Mouse (Mus musculus): ENCODE measurements around the gene Pepd.

GRCm38 (mm10) chr7:34930263-34930757 lies 18.1 kb downstream of the Pepd start:
- TF ChIP-seq CTCF (IDR thresholded peaks at IDR 0.05; ENCODE audit: extremely low read depth, insufficient read depth, low read length) (no peak), POLR2A (IDR thresholded peaks at IDR 0.05; ENCODE audit: extremely low read depth, insufficient read depth, low read length) (no peak)

Data from cortical plate, adult 2 months (tissue).